Mouse (Mus musculus): ENCODE results near the gene Ninj1.

Ninj1 gene

GRCm38 (mm10) chr13:49187288-49188218 lies at the start of gene Ninj1:
TSS of gene Ninj1 (plus strand) at chr13:49187485.
- DNase-seq (ENCODE audit: extremely low spot score), result peak; percentile 80

GRCm38 (mm10) chr13:49140567-49140966 lies 46.7 kb upstream of the Ninj1 start:
- no peak for DNase-seq (ENCODE audit: extremely low spot score)

- no peak for DNase-seq (ENCODE audit: extremely low spot score)
Measured at GRCm38 (mm10) chr13:49142396-49142795, 44.9 kb upstream of the Ninj1 start.

GRCm38 (mm10) chr13:49143323-49143722 lies 44.0 kb upstream of the Ninj1 start:
- no peak for DNase-seq (ENCODE audit: extremely low spot score)

- DNase-seq (ENCODE audit: extremely low spot score), result no peak
Measured at GRCm38 (mm10) chr13:49144451-49144850, 42.8 kb upstream of the Ninj1 start.

GRCm38 (mm10) chr13:49145396-49145795 lies 41.9 kb upstream of the Ninj1 start:
- no peak for DNase-seq (ENCODE audit: extremely low spot score)

- no peak for DNase-seq (ENCODE audit: extremely low spot score)
Measured at GRCm38 (mm10) chr13:49146040-49146697, 41.1 kb upstream of the Ninj1 start.

- peak; percentile 21 for DNase-seq (ENCODE audit: extremely low spot score)
Measured at GRCm38 (mm10) chr13:49146698-49147006, 40.6 kb upstream of the Ninj1 start.

GRCm38 (mm10) chr13:49147007-49147857 lies 40.1 kb upstream of the Ninj1 start:
- peak; percentile 81 for DNase-seq (ENCODE audit: extremely low spot score)

- DNase-seq (ENCODE audit: extremely low spot score), result peak; percentile 67
Measured at GRCm38 (mm10) chr13:49147858-49148226, 39.4 kb upstream of the Ninj1 start, which contains the start of gene Wnk2. TSS of gene Wnk2 (minus strand) at chr13:49148014.

- DNase-seq (ENCODE audit: extremely low spot score), result no peak
Measured at GRCm38 (mm10) chr13:49148687-49149086, 38.6 kb upstream of the Ninj1 start.

GRCm38 (mm10) chr13:49154028-49154427 lies 33.3 kb upstream of the Ninj1 start:
- no peak for DNase-seq (ENCODE audit: extremely low spot score)

- DNase-seq (ENCODE audit: extremely low spot score), result no peak
Measured at GRCm38 (mm10) chr13:49154621-49155020, 32.7 kb upstream of the Ninj1 start.

- DNase-seq (ENCODE audit: extremely low spot score), result no peak
Measured at GRCm38 (mm10) chr13:49156645-49157044, 30.6 kb upstream of the Ninj1 start.

GRCm38 (mm10) chr13:49158040-49158713 lies 29.1 kb upstream of the Ninj1 start:
- DNase-seq (ENCODE audit: extremely low spot score), result no peak

- no peak for DNase-seq (ENCODE audit: extremely low spot score)
Measured at GRCm38 (mm10) chr13:49161236-49161635, 26.0 kb upstream of the Ninj1 start.

GRCm38 (mm10) chr13:49162722-49163121 lies 24.6 kb upstream of the Ninj1 start:
- no peak for DNase-seq (ENCODE audit: extremely low spot score)

- no peak for DNase-seq (ENCODE audit: extremely low spot score)
Measured at GRCm38 (mm10) chr13:49163645-49164044, 23.6 kb upstream of the Ninj1 start.

- DNase-seq (ENCODE audit: extremely low spot score), result no peak
Measured at GRCm38 (mm10) chr13:49167081-49167480, 20.2 kb upstream of the Ninj1 start.

- DNase-seq (ENCODE audit: extremely low spot score), result peak; percentile 85
Measured at GRCm38 (mm10) chr13:49169448-49170207, 17.7 kb upstream of the Ninj1 start.

GRCm38 (mm10) chr13:49170623-49171022 lies 16.7 kb upstream of the Ninj1 start:
- DNase-seq (ENCODE audit: extremely low spot score), result no peak

Data from embryo, embryonic 9.5 days (tissue).